13 mouse cellular contexts compared by ENCODE assay signal in the genomic region with DNA sequence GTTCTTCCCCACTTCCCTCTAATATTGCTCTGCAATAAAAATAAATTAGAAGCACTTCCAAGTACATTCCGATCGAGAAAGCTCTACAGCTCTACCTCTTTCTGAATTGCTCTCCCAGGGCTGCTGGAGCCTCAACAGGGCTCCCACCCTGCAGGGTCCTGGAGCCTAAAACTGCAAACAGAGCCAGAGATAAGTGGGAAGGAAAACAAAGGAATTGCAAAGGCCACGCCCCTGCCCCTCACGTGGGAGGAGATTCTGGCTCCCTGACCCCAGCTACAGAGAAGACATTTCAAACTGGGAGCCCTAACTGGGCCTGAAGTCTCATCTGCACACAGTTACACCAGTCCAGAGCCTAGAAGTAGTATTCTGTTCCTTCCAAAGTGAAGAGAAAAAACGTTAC. TPM values are rescaled to one million over a fixed set of nuclear protein-coding genes. Genes with fewer than 3 reads are reported as not detected.
DNase-seq lines count a peak whose midpoint lies in the region; ATAC-seq and TF ChIP-seq lines count a peak whose summit lies in the region.
"Had no signal": no experiment of that assay in that cellular context is flagged by ENCODE, and none has a peak within 500 bp of the region (broad histone marks: within the 10 kb centered on the region; RNA-seq: fewer than 3 reads in every experiment).

No protein-coding gene starts in this region.

- peaks cover 14% of the 10 kb centered on the region for H3K36me3 ChIP-seq in heart, embryonic 14.5 days (ENCODE audit: control insufficient read depth, insufficient read depth, low read length)
- H3K36me3 ChIP-seq in heart, adult 2 months (ENCODE audit: control insufficient read depth, insufficient read depth, low read length): no peaks in the 10 kb centered on the region; the same call in 1 of the 2 replicates
- no peaks in the 10 kb centered on the region for H3K36me3 ChIP-seq in intestine, embryonic 15.5 days
- H3K36me3 ChIP-seq: liver, embryonic 15.5 days had no signal

- 0 out of 4 replicates have a peak overlapping the region, but pooled peaks of 1 of the 2 experiments have one; percentile 42 for H3K27ac ChIP-seq in heart, embryonic 14.5 days (replicated peaks in 1 of 2; ENCODE audit: control insufficient read depth in 1 of 2, insufficient read depth in 1 of 2, low read depth in 2 of 2, low read length in 2 of 2)
- no peak overlapping the region for H3K27ac ChIP-seq in heart, adult 2 months
- H3K27ac ChIP-seq in intestine, embryonic 15.5 days: peak overlapping the region; percentile 20; the same call in 1 of the 2 replicates
- H3K27ac ChIP-seq: liver, embryonic 15.5 days had no signal

- no peak for TF ChIP-seq EP300 in heart, adult 2 months (IDR thresholded peaks at IDR 0.05; ENCODE audit: insufficient read depth, low read depth, low read length)

- TF ChIP-seq POLR2A in heart, adult 2 months (IDR thresholded peaks at IDR 0.05; ENCODE audit: insufficient read depth, low read depth, low read length): no peak

- no peak for DNase-seq in heart, adult 2 months
- DNase-seq in lung, postnatal 36 days: peak; percentile 21
- DNase-seq in lung, postnatal 4 days: no peak
- peak; percentile 49 for DNase-seq in retina, postnatal 1 day
- no peak for DNase-seq in urinary bladder, postnatal 10 days (ENCODE audit: low spot score)
- DNase-seq: adrenal gland, adult 2 months; heart, postnatal 36 days; kidney, postnatal 36 days; right cerebral cortex, postnatal 14 days had no signal

- H3K9me3 ChIP-seq in heart, embryonic 14.5 days (ENCODE audit: control insufficient read depth, low read length): no peaks in the 10 kb centered on the region
- no peaks in the 10 kb centered on the region for H3K9me3 ChIP-seq in intestine, embryonic 15.5 days
- H3K9me3 ChIP-seq: liver, embryonic 15.5 days had no signal

- no peak for TF ChIP-seq CTCF in heart, adult 2 months (IDR thresholded peaks at IDR 0.05)

- H3K4me1 ChIP-seq in heart, embryonic 14.5 days (ENCODE audit: control insufficient read depth in 2 of 2, insufficient read depth in 2 of 2, low read length in 2 of 2): peaks cover 45 to 80% of the 10 kb centered on the region in 2 experiments
- peaks cover 18% of the 10 kb centered on the region for H3K4me1 ChIP-seq in heart, adult 2 months (ENCODE audit: control insufficient read depth, insufficient read depth, low read length)
- H3K4me1 ChIP-seq in intestine, embryonic 15.5 days (replicated peaks): peaks cover 76% of the 10 kb centered on the region

- no peak overlapping the region for H3K4me3 ChIP-seq in heart, embryonic 14.5 days (ENCODE audit: control insufficient read depth in 1 of 2, insufficient read depth in 1 of 2, low read depth in 1 of 2, low read length in 2 of 2)
- H3K4me3 ChIP-seq in heart, adult 2 months: no peak overlapping the region
- no peak overlapping the region for H3K4me3 ChIP-seq in intestine, embryonic 15.5 days (replicated peaks)
- H3K4me3 ChIP-seq: liver, embryonic 15.5 days had no signal

- intact Hi-C loops in heart, adult 2 months (cut with DNase I): loop anchor here (10.0 kb wide), 1 partner anchor 273 kb away; a partner anchor contains a TSS

- H3K4me2 ChIP-seq in heart, embryonic 14.5 days (ENCODE audit: low read length): peak overlapping the region; percentile 38
- peak overlapping the region; percentile 34 for H3K4me2 ChIP-seq in intestine, embryonic 15.5 days (replicated peaks)
- H3K4me2 ChIP-seq: liver, embryonic 15.5 days had no signal

- peaks cover 5% of the 10 kb centered on the region for H3K79me2 ChIP-seq in heart, adult 2 months (replicated peaks; ENCODE audit: control insufficient read depth, insufficient read depth, low read length)

- H3K9ac ChIP-seq in heart, embryonic 14.5 days (ENCODE audit: low read length): no peak overlapping the region
- H3K9ac ChIP-seq in heart, adult 2 months (ENCODE audit: low read depth, low read length): no peak overlapping the region
- no peak overlapping the region for H3K9ac ChIP-seq in intestine, embryonic 15.5 days
- H3K9ac ChIP-seq: liver, embryonic 15.5 days had no signal

- ATAC-seq in heart, embryonic 14.5 days (ENCODE audit: insufficient number of reproducible peaks, insufficient read depth, low FRiP score, low read depth): no peak
- peak; percentile 27 for ATAC-seq in intestine, embryonic 15.5 days
- no peak for ATAC-seq in frontal cortex, adult (ENCODE audit: low TSS enrichment)

- no peaks in the 10 kb centered on the region for H3K27me3 ChIP-seq in heart, embryonic 14.5 days (ENCODE audit: control insufficient read depth, insufficient read depth, low read length)
- H3K27me3 ChIP-seq in heart, adult 2 months (ENCODE audit: control insufficient read depth, insufficient read depth, low read length): no peaks in the 10 kb centered on the region
- H3K27me3 ChIP-seq in intestine, embryonic 15.5 days (replicated peaks): no peaks in the 10 kb centered on the region

- 16% methylated on average over 5 of the region's 5 CpGs for WGBS in heart, embryonic 14.5 days
- WGBS in heart, adult 2 months: 40% methylated on average over 5 of the region's 5 CpGs
- 19% methylated on average over 5 of the region's 5 CpGs for WGBS in intestine, embryonic 15.5 days

RNA-seq across cellular contexts. Expression of a gene that starts 6.7 kb away (rescaled TPM):
- polyA plus RNA-seq in heart, embryonic 14.5 days (2014; fragmentation: Nextera tagmentation; extraction: Ambion mirVana): 26.7 and 27.0 TPM in 2 replicates
- 10 to 100 TPM in 1 of 2 experiments, 1 to 10 TPM in 1; 9.7 to 15.9 TPM for total RNA-seq in heart, adult 2 months (2021)
- 10.6 and 16.8 TPM in 2 replicates for polyA plus RNA-seq in heart, adult 2 months (2012; rRNA removed)
- 15.1 and 17.4 TPM in 2 replicates for polyA plus RNA-seq in intestine, embryonic 15.5 days (2015; fragmentation: Nextera tagmentation; extraction: Ambion mirVana)

Comparison
In these comparisons a context has a peak if more than half of its experiments do, and no peak if none do; other contexts are left out.
1. DNase-seq: peak in lung, postnatal 36 days (single experiment) and retina, postnatal 1 day (single experiment); none in heart, adult 2 months (0 of 2), lung, postnatal 4 days (0 of 2) and urinary bladder, postnatal 10 days (single experiment).